In the genomic region with DNA sequence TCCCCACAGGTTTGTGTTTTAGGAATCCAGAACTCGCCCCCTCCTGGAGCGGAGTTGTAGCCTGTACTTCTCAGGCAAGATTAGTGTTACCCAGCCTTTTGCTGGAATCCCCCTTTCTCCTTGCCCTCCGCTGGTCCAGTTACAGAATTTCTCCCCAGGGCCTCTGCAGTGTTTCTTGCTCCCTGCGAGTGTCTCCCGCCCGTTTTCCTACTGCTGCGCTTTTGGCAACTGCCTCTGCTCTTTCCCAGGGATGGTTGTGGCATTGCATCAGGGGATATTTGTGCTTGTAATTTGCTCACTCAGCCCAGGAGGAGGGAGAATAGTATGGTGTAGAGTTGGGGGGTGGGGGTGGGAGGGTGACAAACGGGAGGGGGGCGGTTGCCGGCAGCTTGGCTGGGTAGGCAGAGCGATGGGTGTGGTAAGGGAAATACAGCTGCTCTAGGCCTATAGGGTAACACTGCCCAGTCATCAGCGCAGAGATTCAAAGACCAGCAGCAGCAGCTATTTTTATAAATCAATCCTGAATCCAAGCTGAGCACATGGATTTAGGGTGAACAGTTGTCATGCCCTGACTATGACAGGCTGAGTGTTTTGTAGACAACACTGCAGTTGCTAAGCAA, we compare ENCODE assay signal across 8 mouse cellular contexts. TPM values are rescaled to one million over a fixed set of nuclear protein-coding genes. Genes with fewer than 3 reads are reported as not detected.
A peak's percentile ranks its signal among the peaks of the same experiment; 100 is the strongest.
DNase-seq lines count a peak whose midpoint lies in the region; ATAC-seq and TF ChIP-seq lines count a peak whose summit lies in the region.

No protein-coding gene starts in this region.

- TF ChIP-seq EP300 in ES-Bruce4 (IDR thresholded peaks at IDR 0.05; ENCODE audit: insufficient read depth, low read depth, low read length): no peak

- H3K27me3 ChIP-seq in ES-Bruce4 (ENCODE audit: control insufficient read depth, insufficient read depth, low read length, poor library complexity, severe bottlenecking): no peaks in the 10 kb centered on the region
- H3K27me3 ChIP-seq in forebrain, embryonic 14.5 days (replicated peaks; ENCODE audit: control insufficient read depth, insufficient read depth, low read length): no peaks in the 10 kb centered on the region
- no peaks in the 10 kb centered on the region for H3K27me3 ChIP-seq in lung, embryonic 14.5 days (ENCODE audit: insufficient read depth, low read length)

- H3K27ac ChIP-seq in ES-Bruce4 (ENCODE audit: insufficient read depth, low read length): peak overlapping the region; percentile 5; the same call in 1 of the 2 replicates
- H3K27ac ChIP-seq in bone marrow, adult 2 months (ENCODE audit: control insufficient read depth, insufficient read depth, low read depth, low read length, poor library complexity): no peak overlapping the region
- H3K27ac ChIP-seq in forebrain, embryonic 14.5 days (ENCODE audit: low read depth, low read length): peak overlapping the region; percentile 96
- peak overlapping the region; percentile 98 for H3K27ac ChIP-seq in lung, embryonic 14.5 days (ENCODE audit: low read depth)

- peak overlapping the region; percentile 79 for H3K4me2 ChIP-seq in forebrain, embryonic 14.5 days (ENCODE audit: low read length)
- H3K4me2 ChIP-seq in lung, embryonic 14.5 days: peak overlapping the region; percentile 79

- peak overlapping the region; percentile 90 for H3K4me3 ChIP-seq in ES-Bruce4 (ENCODE audit: low read depth, low read length)
- peak overlapping the region; percentile 94 for H3K4me3 ChIP-seq in bone marrow, adult 2 months (replicated peaks; ENCODE audit: control insufficient read depth, low read depth, low read length)
- peak overlapping the region; percentile 86 for H3K4me3 ChIP-seq in forebrain, embryonic 14.5 days (ENCODE audit: low read depth, low read length)
- H3K4me3 ChIP-seq in lung, embryonic 14.5 days (ENCODE audit: low read depth, low read length): peak overlapping the region; percentile 84

- WGBS in bone marrow, adult 2 months: 6% methylated on average over 12 of the region's 12 CpGs
- WGBS in forebrain, embryonic 14.5 days: 3% methylated on average over 12 of the region's 12 CpGs
- WGBS in lung, embryonic 14.5 days: 2% methylated on average over 12 of the region's 12 CpGs

- no peaks in the 10 kb centered on the region for H3K9me3 ChIP-seq in ES-Bruce4 (replicated peaks; ENCODE audit: control insufficient read depth, insufficient read depth, low read length, poor library complexity, severe bottlenecking)
- H3K9me3 ChIP-seq in forebrain, embryonic 14.5 days (replicated peaks; ENCODE audit: control insufficient read depth, low read length): no peaks in the 10 kb centered on the region
- H3K9me3 ChIP-seq in lung, embryonic 14.5 days (ENCODE audit: low read depth, low read length): no peaks in the 10 kb centered on the region

- H3K4me1 ChIP-seq in ES-Bruce4 (ENCODE audit: control insufficient read depth, insufficient read depth, low read length): no peaks in the 10 kb centered on the region
- H3K4me1 ChIP-seq in bone marrow, adult 2 months (ENCODE audit: control insufficient read depth, insufficient read depth, low read length): peaks cover 1% of the 10 kb centered on the region; the same call in 1 of the 2 replicates
- no peaks in the 10 kb centered on the region for H3K4me1 ChIP-seq in forebrain, embryonic 14.5 days (ENCODE audit: control insufficient read depth, insufficient read depth, low read length)
- H3K4me1 ChIP-seq in lung, embryonic 14.5 days (ENCODE audit: insufficient read depth): no peaks in the 10 kb centered on the region

- no peaks in the 10 kb centered on the region for H3K36me3 ChIP-seq in ES-Bruce4 (ENCODE audit: control insufficient read depth, insufficient read depth, low read length, poor library complexity, severe bottlenecking)
- no peaks in the 10 kb centered on the region for H3K36me3 ChIP-seq in forebrain, embryonic 14.5 days (ENCODE audit: control insufficient read depth, insufficient read depth, low read length)
- H3K36me3 ChIP-seq in lung, embryonic 14.5 days (ENCODE audit: insufficient read depth): no peaks in the 10 kb centered on the region

- H3K9ac ChIP-seq in ES-Bruce4 (ENCODE audit: low read depth, poor library complexity, severe bottlenecking): peak overlapping the region; percentile 91
- peak overlapping the region; percentile 88 for H3K9ac ChIP-seq in forebrain, embryonic 14.5 days (ENCODE audit: low read length)
- H3K9ac ChIP-seq in lung, embryonic 14.5 days: peak overlapping the region; percentile 87

- no peak for ATAC-seq in forebrain, embryonic 14.5 days
- peak; percentile 2; the same call in 1 of the 2 replicates for ATAC-seq in lung, embryonic 14.5 days (ENCODE audit: insufficient read depth)
- no peak for ATAC-seq in megakaryocyte-erythroid progenitor cell, adult 5-6 weeks (replicated peaks; ENCODE audit: low FRiP score, low TSS enrichment, poor library complexity, severe bottlenecking)

- intact Hi-C loops in heart, postnatal 10 days (cut with DNase I): loop anchor here (5.0 to 10.0 kb wide), 2 partner anchors 52 to 139 kb away; no protein-coding TSS in a partner anchor

- peak; percentile 71 for DNase-seq in forebrain, embryonic 14.5 days (ENCODE audit: low spot score)
- DNase-seq in heart, postnatal 10 days: peak; percentile 84
- peak; percentile 41 to 46 for DNase-seq in layer of hippocampus, adult 8-10 months (ENCODE audit: low spot score in 2 of 2)
- peak; percentile 80 for DNase-seq in lung, embryonic 14.5 days
- peak; percentile 55 for DNase-seq in retina, embryonic 14.5 days (ENCODE audit: low spot score)

- no peak for TF ChIP-seq POLR2A in ES-Bruce4 (IDR thresholded peaks at IDR 0.05; ENCODE audit: insufficient read depth, low read length)
- TF ChIP-seq POLR2A in bone marrow, adult 2 months (IDR thresholded peaks at IDR 0.05; ENCODE audit: borderline replicate concordance, control insufficient read depth, low read depth, low read length): no peak

- TF ChIP-seq CTCF in ES-Bruce4 (IDR thresholded peaks at IDR 0.05; ENCODE audit: low read depth, low read length): no peak
- TF ChIP-seq CTCF in bone marrow, adult 2 months (IDR thresholded peaks at IDR 0.05; ENCODE audit: control insufficient read depth, insufficient read depth, low read length): no peak
- peak; percentile 21; the same call in 1 of the 2 replicates for TF ChIP-seq CTCF in lung, embryonic 14.5 days (IDR thresholded peaks at IDR 0.05; ENCODE audit: low read depth)

RNA-seq across cellular contexts. Expression of a gene that starts 1.6 kb away (rescaled TPM):
- polyA plus RNA-seq in ES-Bruce4 (2011; ENCODE audit: insufficient read depth, insufficient read length, low read depth, missing spikeins): 161 and 185 TPM in 2 replicates
- 12.9 and 33.6 TPM in 2 replicates for polyA plus RNA-seq in bone marrow, adult 2 months (2011; ENCODE audit: insufficient read depth, insufficient read length, low replicate concordance, missing spikeins)
- polyA plus RNA-seq in forebrain, embryonic 14.5 days (2014; fragmentation: Nextera tagmentation; extraction: Ambion mirVana): 90.6 and 108 TPM in 2 replicates
- total RNA-seq in heart, postnatal 10 days (2021): 100 to 1,000 TPM; 294 to 310 TPM
- 100 to 1,000 TPM; 568 to 629 (median 583) TPM for total RNA-seq in layer of hippocampus, adult 8-10 months (2022)
- polyA plus RNA-seq in lung, embryonic 14.5 days (2014; fragmentation: Nextera tagmentation; extraction: Ambion mirVana): 55.2 and 57.5 TPM in 2 replicates
- total RNA-seq in megakaryocyte-erythroid progenitor cell, adult 5-6 weeks (2014; fragmentation: Nextera tagmentation): 12.9 and 14.3 TPM in 2 replicates
- 7.8 and 12.8 TPM in 2 replicates for total RNA-seq in megakaryocyte-erythroid progenitor cell, adult 5-6 weeks (2017)

RNA-seq across cellular contexts. Expression of a gene that starts 57.5 kb away (rescaled TPM):
- 74.3 and 75.6 TPM in 2 replicates for polyA plus RNA-seq in ES-Bruce4 (2011; ENCODE audit: insufficient read depth, insufficient read length, low read depth, missing spikeins)
- polyA plus RNA-seq in bone marrow, adult 2 months (2011; ENCODE audit: insufficient read depth, insufficient read length, low replicate concordance, missing spikeins): 18.7 and 28.3 TPM in 2 replicates
- 15.1 and 15.7 TPM in 2 replicates for polyA plus RNA-seq in forebrain, embryonic 14.5 days (2014; fragmentation: Nextera tagmentation; extraction: Ambion mirVana)
- total RNA-seq in heart, postnatal 10 days (2021): 1 to 10 TPM; 7.1 to 9.4 TPM
- 1 to 10 TPM; 5.1 to 7.7 (median 6.4) TPM for total RNA-seq in layer of hippocampus, adult 8-10 months (2022)
- polyA plus RNA-seq in lung, embryonic 14.5 days (2014; fragmentation: Nextera tagmentation; extraction: Ambion mirVana): 34.0 and 40.4 TPM in 2 replicates
- total RNA-seq in megakaryocyte-erythroid progenitor cell, adult 5-6 weeks (2014; fragmentation: Nextera tagmentation): 58.2 and 61.3 TPM in 2 replicates
- 46.7 and 58.8 TPM in 2 replicates for total RNA-seq in megakaryocyte-erythroid progenitor cell, adult 5-6 weeks (2017)
